Mouse (Mus musculus) erythroblast, embryonic 14.5 days (primary cell): ENCODE data around the gene Tm9sf2.

ENCODE experiments used
- GATA1 ChIP-seq: IDR thresholded peaks from 2 replicates; pipeline ENCODE4 v1.6.1; 2012; ENCODE audit warnings: low read length, inconsistent platforms, mixed read lengths
- TAL1 ChIP-seq: IDR thresholded peaks from 3 replicates; pipeline ENCODE4 v1.6.1; 2012; ENCODE audit warnings: low read length, inconsistent platforms, mixed read lengths

DNA sequence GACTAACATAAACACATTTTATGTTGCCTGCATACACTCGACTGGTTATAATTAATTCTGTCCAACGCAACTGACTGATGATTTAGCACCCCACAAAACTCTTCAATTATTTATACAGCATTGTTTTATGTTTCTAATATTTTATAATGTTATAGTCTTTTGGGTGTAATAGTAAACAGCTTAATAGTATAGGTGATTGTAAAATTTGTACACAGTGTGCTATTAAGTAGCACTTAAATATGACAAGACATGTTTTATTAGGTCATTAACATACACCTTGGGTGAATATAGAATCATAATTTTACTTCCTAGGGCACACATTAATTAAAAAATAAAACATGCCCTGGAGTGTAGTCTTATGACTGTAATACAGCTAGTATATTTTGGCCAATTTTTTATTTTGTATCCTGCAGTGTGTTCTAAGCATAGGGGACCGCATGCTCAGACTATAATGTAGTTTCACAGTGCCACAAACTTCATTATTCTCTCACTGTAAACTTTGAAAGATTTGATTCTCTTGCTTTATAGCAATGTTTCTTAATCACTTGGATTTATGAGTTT, 29.6 kb downstream of the Tm9sf2 start:
- no peak for TF ChIP-seq GATA1
- TF ChIP-seq TAL1, result no peak
